Mouse (Mus musculus): ENCODE results near the gene Ntm. TPM values are rescaled to one million over a fixed set of nuclear protein-coding genes. Genes with fewer than 3 reads are reported as not detected.

Ntm gene
- polyA plus RNA-seq, 1 experiment from 2014 or later, result 48.5 TPM

DNA sequence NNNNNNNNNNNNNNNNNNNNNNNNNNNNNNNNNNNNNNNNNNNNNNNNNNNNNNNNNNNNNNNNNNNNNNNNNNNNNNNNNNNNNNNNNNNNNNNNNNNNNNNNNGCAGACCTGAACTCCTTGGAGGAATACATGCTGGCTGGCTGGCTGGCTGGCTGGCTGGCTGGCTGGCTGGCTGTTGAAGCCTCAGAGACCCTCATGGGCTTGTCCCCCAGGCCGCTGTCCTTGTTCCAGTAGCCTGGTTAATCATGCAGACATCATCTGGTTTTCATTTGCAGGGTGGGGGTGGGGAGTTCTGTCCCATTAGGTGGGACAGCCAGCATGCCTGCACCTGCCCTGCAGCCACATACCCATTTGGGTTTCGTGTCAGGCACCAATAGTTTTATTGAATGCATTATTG is 129.2 kb downstream of the Ntm start:
- Histone ChIP-seq H3K9ac (ENCODE audit: low read depth, low read length) (no peak overlapping the region), H3K36me3 (ENCODE audit: control insufficient read depth, insufficient read depth, low read length) (no peaks in the 10 kb centered on the region), H3K4me1 (ENCODE audit: control insufficient read depth, insufficient read depth, low read length) (no peaks in the 10 kb centered on the region), H3K27ac (ENCODE audit: low read depth, low read length) (no peak overlapping the region), H3K4me3 (ENCODE audit: low read length) (no peak overlapping the region), H3K27me3 (ENCODE audit: control insufficient read depth, insufficient read depth, low read length) (no peaks in the 10 kb centered on the region), H3K4me2 (replicated peaks; ENCODE audit: low read depth, low read length) (no peak overlapping the region), H3K9me3 (ENCODE audit: control insufficient read depth, low read length) (no peaks in the 10 kb centered on the region)
- WGBS, result 51% methylated on average over 2 of the region's 2 CpGs
- ATAC-seq (ENCODE audit: low FRiP score, low TSS enrichment), result 0 out of 2 replicates have a peak, but pooled peaks have one; percentile 46

DNA sequence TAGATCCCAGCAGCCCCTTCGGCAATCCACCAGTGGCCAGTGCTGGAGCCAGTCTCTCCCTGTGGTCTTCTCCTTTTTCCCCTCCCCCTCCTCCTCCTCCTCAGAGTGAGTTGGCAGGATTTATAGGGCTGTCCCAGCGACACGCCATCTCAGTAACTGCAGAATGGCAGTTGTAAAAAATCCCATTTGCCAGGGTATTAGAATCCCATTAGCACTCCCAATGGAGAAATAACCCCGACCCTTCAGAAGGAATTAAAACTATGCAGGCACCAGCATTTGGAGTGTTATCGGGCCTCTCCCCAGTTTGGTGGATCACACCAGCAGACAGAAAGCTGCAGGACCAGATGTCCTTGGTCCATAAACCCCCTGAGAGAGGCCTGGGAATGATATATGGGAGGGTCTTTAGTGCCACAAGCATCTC is 135.7 kb downstream of the Ntm start:
- H3K36me3 ChIP-seq (ENCODE audit: control insufficient read depth, insufficient read depth, low read length), result no peaks in the 10 kb centered on the region
- peaks cover 7% of the 10 kb centered on the region; the same call in 1 of the 2 replicates for H3K4me1 ChIP-seq (ENCODE audit: control insufficient read depth, insufficient read depth, low read length)
- no peak overlapping the region for H3K4me2 ChIP-seq (replicated peaks; ENCODE audit: low read depth, low read length)
- no peak overlapping the region for H3K4me3 ChIP-seq (ENCODE audit: low read length)
- H3K9me3 ChIP-seq (ENCODE audit: control insufficient read depth, low read length), result no peaks in the 10 kb centered on the region
- 10% methylated on average over 5 of the region's 5 CpGs for WGBS
- H3K27me3 ChIP-seq (ENCODE audit: control insufficient read depth, insufficient read depth, low read length), result no peaks in the 10 kb centered on the region
- peak; percentile 68 for ATAC-seq (ENCODE audit: low FRiP score, low TSS enrichment)
- H3K9ac ChIP-seq (ENCODE audit: low read depth, low read length), result no peak overlapping the region
- no peak overlapping the region for H3K27ac ChIP-seq (ENCODE audit: low read depth, low read length)

DNA sequence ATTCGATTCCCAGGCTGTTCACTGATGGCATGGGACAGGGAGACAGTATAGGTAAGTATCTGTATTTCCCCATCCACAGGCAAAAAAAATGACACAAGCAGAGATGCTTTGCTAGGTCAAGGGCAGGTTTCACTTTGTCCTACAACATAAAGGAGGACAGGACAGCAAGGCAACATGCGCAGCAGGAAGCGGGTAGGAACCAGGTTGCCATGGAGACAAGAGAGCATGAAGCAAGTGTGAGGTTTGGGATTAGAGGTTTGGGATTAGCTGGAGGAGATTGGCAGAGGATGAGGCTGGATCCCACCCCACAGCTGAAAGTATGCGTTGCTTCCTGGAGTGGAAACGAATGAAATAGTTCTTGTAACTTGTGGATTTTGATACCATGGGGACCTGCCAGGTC is 137.7 kb downstream of the Ntm start:
- no peak for ATAC-seq (ENCODE audit: low FRiP score, low TSS enrichment)
- no peak overlapping the region for H3K4me3 ChIP-seq (ENCODE audit: low read length)
- H3K27me3 ChIP-seq (ENCODE audit: control insufficient read depth, insufficient read depth, low read length), result no peaks in the 10 kb centered on the region
- H3K9me3 ChIP-seq (ENCODE audit: control insufficient read depth, low read length), result no peaks in the 10 kb centered on the region
- WGBS, result 92% methylated on average over 5 of the region's 5 CpGs
- no peak overlapping the region for H3K27ac ChIP-seq (ENCODE audit: low read depth, low read length)
- H3K4me1 ChIP-seq (ENCODE audit: control insufficient read depth, insufficient read depth, low read length), result peaks cover 7% of the 10 kb centered on the region; the same call in 1 of the 2 replicates
- no peak overlapping the region for H3K4me2 ChIP-seq (replicated peaks; ENCODE audit: low read depth, low read length)
- no peak overlapping the region for H3K9ac ChIP-seq (ENCODE audit: low read depth, low read length)
- H3K36me3 ChIP-seq (ENCODE audit: control insufficient read depth, insufficient read depth, low read length), result no peaks in the 10 kb centered on the region

DNA sequence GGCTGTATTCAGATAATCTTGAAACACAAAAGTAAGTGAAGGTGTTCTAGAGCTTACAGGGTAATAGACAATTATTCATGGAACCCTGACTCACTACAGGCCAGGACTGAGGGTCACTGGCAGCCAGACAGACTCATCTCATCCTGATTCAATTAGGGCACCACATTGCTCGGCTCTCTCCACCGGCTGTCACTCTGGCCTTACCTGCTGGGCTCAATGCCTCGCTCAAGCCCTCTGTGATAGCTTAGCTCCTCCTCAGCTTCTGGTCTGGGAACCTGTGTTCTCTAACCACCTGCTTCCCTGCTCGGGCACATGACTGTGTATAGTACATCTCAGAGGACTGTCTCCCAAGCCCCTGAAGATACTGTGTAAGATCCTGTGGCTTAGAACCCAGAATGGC is 139.2 kb downstream of the Ntm start:
- Histone ChIP-seq H3K36me3 (ENCODE audit: control insufficient read depth, insufficient read depth, low read length) (no peaks in the 10 kb centered on the region), H3K4me3 (ENCODE audit: low read length) (no peak overlapping the region), H3K9ac (ENCODE audit: low read depth, low read length) (no peak overlapping the region), H3K4me1 (ENCODE audit: control insufficient read depth, insufficient read depth, low read length) (peaks cover 7% of the 10 kb centered on the region; the same call in 1 of the 2 replicates), H3K27me3 (ENCODE audit: control insufficient read depth, insufficient read depth, low read length) (no peaks in the 10 kb centered on the region), H3K27ac (ENCODE audit: low read depth, low read length) (no peak overlapping the region), H3K9me3 (ENCODE audit: control insufficient read depth, low read length) (no peaks in the 10 kb centered on the region), H3K4me2 (replicated peaks; ENCODE audit: low read depth, low read length) (no peak overlapping the region)
- no peak for ATAC-seq (ENCODE audit: low FRiP score, low TSS enrichment)
- WGBS, result 81% methylated on average over 4 of the region's 4 CpGs

DNA sequence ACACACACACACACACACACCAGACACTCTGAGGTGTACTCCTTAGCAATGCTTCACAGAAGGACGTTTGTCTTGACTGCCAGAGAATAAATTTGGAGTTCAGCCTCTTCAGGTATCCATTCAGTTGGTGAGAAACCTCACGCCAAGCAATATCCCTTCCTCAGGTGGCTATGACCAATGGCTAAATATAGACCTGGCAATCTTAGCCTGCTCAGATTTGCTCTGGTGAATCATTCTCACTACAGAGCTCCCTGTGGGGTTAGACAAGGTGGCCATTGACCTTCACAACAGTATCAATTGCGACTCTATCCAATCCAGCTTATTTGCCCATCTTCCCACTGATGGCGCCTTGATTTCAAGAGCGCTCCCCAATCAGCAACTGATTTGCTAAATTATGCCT is 150.3 kb downstream of the Ntm start:
- no peak overlapping the region for H3K4me3 ChIP-seq (ENCODE audit: low read length)
- H3K36me3 ChIP-seq (ENCODE audit: control insufficient read depth, insufficient read depth, low read length), result no peaks in the 10 kb centered on the region
- no peak overlapping the region for H3K9ac ChIP-seq (ENCODE audit: low read depth, low read length)
- H3K27ac ChIP-seq (ENCODE audit: low read depth, low read length), result no peak overlapping the region
- 82% methylated on average over 5 of the region's 5 CpGs for WGBS
- H3K4me1 ChIP-seq (ENCODE audit: control insufficient read depth, insufficient read depth, low read length), result no peaks in the 10 kb centered on the region
- no peak overlapping the region for H3K4me2 ChIP-seq (replicated peaks; ENCODE audit: low read depth, low read length)
- H3K9me3 ChIP-seq (ENCODE audit: control insufficient read depth, low read length), result no peaks in the 10 kb centered on the region
- ATAC-seq (ENCODE audit: low FRiP score, low TSS enrichment), result no peak
- no peaks in the 10 kb centered on the region for H3K27me3 ChIP-seq (ENCODE audit: control insufficient read depth, insufficient read depth, low read length)

DNA sequence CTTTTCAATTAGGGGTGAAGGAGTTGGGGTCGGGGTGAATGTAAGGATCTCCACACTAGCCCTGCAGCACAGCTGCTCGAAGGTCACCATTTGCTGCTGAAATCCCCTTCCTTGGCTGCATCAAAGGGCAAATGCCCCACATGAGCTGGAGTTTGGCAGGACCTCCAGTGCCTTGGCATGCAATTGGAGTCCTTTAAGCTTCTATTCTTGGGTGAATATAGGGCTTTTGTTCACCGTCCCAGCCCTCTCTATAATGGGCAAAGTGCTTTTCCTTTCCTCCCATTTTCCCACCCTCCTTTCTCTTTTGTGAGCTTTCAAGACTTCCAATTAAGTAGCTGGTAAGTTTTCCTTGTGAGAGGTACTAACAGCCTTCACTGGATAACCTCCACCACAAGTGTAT is 156.2 kb downstream of the Ntm start:
- no peaks in the 10 kb centered on the region for H3K9me3 ChIP-seq (ENCODE audit: control insufficient read depth, low read length)
- ATAC-seq (ENCODE audit: low FRiP score, low TSS enrichment), result no peak
- H3K27me3 ChIP-seq (ENCODE audit: control insufficient read depth, insufficient read depth, low read length), result no peaks in the 10 kb centered on the region
- H3K4me3 ChIP-seq (ENCODE audit: low read length), result no peak overlapping the region
- no peaks in the 10 kb centered on the region; the same call in 1 of the 2 replicates for H3K4me1 ChIP-seq (ENCODE audit: control insufficient read depth, insufficient read depth, low read length)
- no peaks in the 10 kb centered on the region for H3K36me3 ChIP-seq (ENCODE audit: control insufficient read depth, insufficient read depth, low read length)
- 34% methylated on average over 3 of the region's 3 CpGs for WGBS
- no peak overlapping the region for H3K4me2 ChIP-seq (replicated peaks; ENCODE audit: low read depth, low read length)
- no peak overlapping the region for H3K9ac ChIP-seq (ENCODE audit: low read depth, low read length)
- no peak overlapping the region for H3K27ac ChIP-seq (ENCODE audit: low read depth, low read length)

DNA sequence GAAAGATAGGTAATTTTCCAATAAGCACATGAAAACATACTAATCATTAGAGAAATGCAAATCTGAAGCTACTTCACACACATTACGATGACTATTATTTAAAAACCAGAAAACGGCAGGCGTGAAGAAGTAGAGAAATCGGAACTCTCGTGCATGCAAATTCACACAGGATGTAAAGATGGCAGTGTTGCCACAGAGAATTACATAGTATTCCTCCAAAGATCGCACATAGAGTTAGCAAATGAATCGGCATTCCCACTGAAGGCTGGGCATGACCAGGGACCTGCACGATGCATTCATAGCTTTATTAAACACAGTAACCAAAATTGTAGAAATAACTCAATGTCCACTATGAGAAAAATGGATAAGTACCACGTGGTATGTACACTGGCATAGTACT is 158.5 kb downstream of the Ntm start:
- Histone ChIP-seq H3K4me1 (ENCODE audit: control insufficient read depth, insufficient read depth, low read length) (no peaks in the 10 kb centered on the region; the same call in 1 of the 2 replicates), H3K27ac (ENCODE audit: low read depth, low read length) (no peak overlapping the region), H3K9ac (ENCODE audit: low read depth, low read length) (no peak overlapping the region), H3K9me3 (ENCODE audit: control insufficient read depth, low read length) (no peaks in the 10 kb centered on the region), H3K27me3 (ENCODE audit: control insufficient read depth, insufficient read depth, low read length) (no peaks in the 10 kb centered on the region), H3K4me2 (replicated peaks; ENCODE audit: low read depth, low read length) (no peak overlapping the region), H3K4me3 (ENCODE audit: low read length) (no peak overlapping the region), H3K36me3 (ENCODE audit: control insufficient read depth, insufficient read depth, low read length) (no peaks in the 10 kb centered on the region)
- WGBS, result 94% methylated on average over 9 of the region's 9 CpGs
- ATAC-seq (ENCODE audit: low FRiP score, low TSS enrichment), result no peak

DNA sequence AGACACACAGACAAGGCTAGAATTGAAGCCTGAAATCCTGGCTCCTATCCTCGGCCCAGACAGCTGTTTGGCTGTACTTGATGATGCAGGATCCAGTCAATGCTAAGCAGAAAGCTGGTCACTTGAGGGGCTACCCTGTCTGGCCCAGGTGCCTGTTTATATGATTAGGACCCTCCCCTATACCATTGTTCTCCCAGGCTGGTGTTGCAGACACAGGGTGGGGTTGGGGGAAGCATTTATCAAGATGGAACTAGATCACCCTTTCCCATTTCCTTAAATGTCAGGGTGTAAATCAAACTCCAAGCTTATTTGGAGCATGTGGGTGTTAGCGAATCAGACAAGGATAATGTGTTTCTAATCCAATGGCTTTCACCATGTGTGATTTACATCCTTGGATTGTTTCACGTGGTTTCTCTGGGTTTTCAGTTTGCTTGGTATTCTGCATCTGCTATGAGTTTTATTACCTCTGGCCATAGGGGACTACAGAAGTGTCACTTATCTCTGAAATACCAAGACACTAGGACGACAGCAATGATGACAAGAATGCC is 159.1 kb downstream of the Ntm start:
- Histone ChIP-seq H3K4me3 (ENCODE audit: low read length) (no peak overlapping the region), H3K27ac (ENCODE audit: low read depth, low read length) (no peak overlapping the region), H3K27me3 (ENCODE audit: control insufficient read depth, insufficient read depth, low read length) (no peaks in the 10 kb centered on the region), H3K9ac (ENCODE audit: low read depth, low read length) (no peak overlapping the region), H3K4me1 (ENCODE audit: control insufficient read depth, insufficient read depth, low read length) (no peaks in the 10 kb centered on the region; the same call in 1 of the 2 replicates), H3K36me3 (ENCODE audit: control insufficient read depth, insufficient read depth, low read length) (no peaks in the 10 kb centered on the region), H3K4me2 (replicated peaks; ENCODE audit: low read depth, low read length) (no peak overlapping the region), H3K9me3 (ENCODE audit: control insufficient read depth, low read length) (no peaks in the 10 kb centered on the region)
- no peak for ATAC-seq (ENCODE audit: low FRiP score, low TSS enrichment)
- 28% methylated on average over 4 of the region's 4 CpGs for WGBS

DNA sequence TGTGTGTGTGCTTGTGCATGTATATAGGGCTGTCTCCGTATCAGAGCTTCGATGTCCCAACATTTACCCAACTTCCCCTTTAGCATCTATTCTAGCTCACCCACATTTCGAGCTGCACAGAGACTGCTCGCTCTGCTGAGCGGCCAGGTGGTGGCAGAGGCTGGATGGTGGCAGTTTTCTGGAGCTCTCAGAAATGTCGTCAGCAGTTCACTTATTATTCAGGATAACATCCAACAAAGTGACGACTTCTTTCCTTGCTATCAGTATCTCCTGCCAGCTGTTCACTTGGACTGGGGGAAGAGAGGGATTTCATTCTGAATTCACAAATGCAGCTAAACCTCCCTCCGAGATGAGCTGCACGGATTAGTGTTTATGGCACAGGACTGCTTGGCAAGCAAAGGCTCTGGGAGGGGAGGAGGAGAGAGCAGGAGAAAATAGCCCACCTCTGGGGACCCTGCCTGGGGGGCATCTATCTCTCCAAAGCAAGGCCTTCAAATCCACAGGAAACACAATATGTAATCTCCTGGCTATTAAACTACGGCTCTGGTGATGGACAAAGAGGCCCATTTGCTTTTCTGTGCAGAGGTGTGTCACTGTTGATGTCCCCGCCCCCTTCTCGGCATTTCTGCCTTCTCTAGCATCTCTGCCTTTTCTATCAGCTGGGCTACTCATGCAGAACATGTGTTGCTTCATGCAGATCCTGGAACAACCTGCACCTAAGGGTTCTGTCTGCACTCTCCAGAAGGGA is 159.8 kb downstream of the Ntm start:
- no peaks in the 10 kb centered on the region for H3K9me3 ChIP-seq (ENCODE audit: control insufficient read depth, low read length)
- no peaks in the 10 kb centered on the region for H3K36me3 ChIP-seq (ENCODE audit: control insufficient read depth, insufficient read depth, low read length)
- H3K9ac ChIP-seq (ENCODE audit: low read depth, low read length), result no peak overlapping the region
- H3K4me2 ChIP-seq (replicated peaks; ENCODE audit: low read depth, low read length), result peak overlapping the region; percentile 17; the same call in 1 of the 2 replicates
- no peak overlapping the region for H3K4me3 ChIP-seq (ENCODE audit: low read length)
- H3K4me1 ChIP-seq (ENCODE audit: control insufficient read depth, insufficient read depth, low read length), result no peaks in the 10 kb centered on the region; the same call in 1 of the 2 replicates
- no peak for ATAC-seq (ENCODE audit: low FRiP score, low TSS enrichment)
- H3K27me3 ChIP-seq (ENCODE audit: control insufficient read depth, insufficient read depth, low read length), result no peaks in the 10 kb centered on the region
- H3K27ac ChIP-seq (ENCODE audit: low read depth, low read length), result no peak overlapping the region
- 34% methylated on average over 12 of the region's 12 CpGs for WGBS

Measured in kidney, embryonic 14.5 days (tissue).